ENCODE assay signal across 8 mouse cellular contexts in the genomic region with DNA sequence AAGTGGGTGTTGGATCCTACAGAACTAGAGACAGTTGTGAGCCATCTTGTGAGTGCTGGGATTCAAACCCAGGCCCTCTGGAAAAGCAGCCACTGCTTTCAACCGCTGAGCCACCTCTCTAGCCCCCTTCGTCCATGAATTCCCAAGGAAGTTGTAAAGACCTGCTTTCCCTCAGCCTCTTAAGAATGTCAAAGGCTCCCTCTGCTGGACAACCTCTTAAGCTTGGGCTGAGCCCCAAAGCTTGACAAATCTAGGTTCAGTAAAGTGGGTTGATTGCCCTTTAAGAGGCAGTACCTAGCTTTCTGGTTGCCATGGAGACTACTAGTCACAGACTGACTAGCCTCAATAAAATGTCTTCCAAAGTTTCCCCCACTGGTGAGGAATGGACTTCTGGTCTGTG. TPM values are rescaled to one million over a fixed set of nuclear protein-coding genes. Genes with fewer than 3 reads are reported as not detected.
A peak's percentile ranks its signal among the peaks of the same experiment; 100 is the strongest.
DNase-seq lines count a peak whose midpoint lies in the region; ATAC-seq lines count a peak whose summit lies in the region.

A gene (plus strand): TSS at position 297 of the 400 bp plus-strand sequence.

- H3K27me3 ChIP-seq in hindbrain, embryonic 14.5 days (ENCODE audit: control insufficient read depth, insufficient read depth, low read length), result no peaks in the 10 kb centered on the region

- H3K27ac ChIP-seq in hindbrain, embryonic 14.5 days, result no peak within 1 kb of the TSS

- H3K9ac ChIP-seq in hindbrain, embryonic 14.5 days, result no peak within 1 kb of the TSS

- 0% methylated on average over 2 of the region's 2 CpGs for WGBS in hindbrain, embryonic 14.5 days

- no peaks in the 10 kb centered on the region for H3K36me3 ChIP-seq in hindbrain, embryonic 14.5 days (replicated peaks; ENCODE audit: control insufficient read depth, insufficient read depth)

- peak; percentile 62; the same call in 1 of the 2 replicates for ATAC-seq in hindbrain, embryonic 14.5 days (ENCODE audit: low FRiP score)

- no peaks in the 10 kb centered on the region for H3K4me1 ChIP-seq in hindbrain, embryonic 14.5 days (replicated peaks; ENCODE audit: control insufficient read depth, insufficient read depth, low read length)

- no peak within 1 kb of the TSS for H3K4me2 ChIP-seq in hindbrain, embryonic 14.5 days (replicated peaks)

- no peaks in the 10 kb centered on the region for H3K9me3 ChIP-seq in hindbrain, embryonic 14.5 days (ENCODE audit: control insufficient read depth, low read length)

- no peak within 1 kb of the TSS for H3K4me3 ChIP-seq in hindbrain, embryonic 14.5 days (replicated peaks; ENCODE audit: low read length)

- peak; percentile 87 for DNase-seq in adipocyte (ENCODE audit: low spot score)
- peak; percentile 69 to 83 for DNase-seq in cerebellum, postnatal 25 days
- DNase-seq in frontal cortex, postnatal 25 days (ENCODE audit: low spot score in 2 of 2), result peak; percentile 40 to 61
- DNase-seq in hindbrain, embryonic 14.5 days (ENCODE audit: low spot score), result peak; percentile 88
- peak; percentile 76 to 78 for DNase-seq in layer of hippocampus, postnatal 10 days (ENCODE audit: low spot score in 2 of 2)
- peak; percentile 92 for DNase-seq in lung, postnatal 10 days
- DNase-seq in retina, adult 2 months (ENCODE audit: low read depth, low spot score), result peak; percentile 64
- peak; percentile 52 for DNase-seq in yolk sac, embryonic 10.5 days (ENCODE audit: low spot score)

RNA-seq across cellular contexts. Expression of the gene that starts here (rescaled TPM):
- 1.2 and 1.7 TPM in 2 replicates for polyA plus RNA-seq in hindbrain, embryonic 14.5 days (2014; fragmentation: Nextera tagmentation; extraction: Ambion mirVana)
- 1 to 10 TPM; 1.2 to 1.7 TPM for total RNA-seq in layer of hippocampus, postnatal 10 days (2021)
